Mouse (Mus musculus): ENCODE data around the gene Sema6c. TPM values are rescaled to one million over a fixed set of nuclear protein-coding genes. Genes with fewer than 3 reads are reported as not detected.

Sema6c gene
- total RNA-seq, 2 experiments from 2014 or later: 15.3 to 15.4 TPM

- DNase-seq (ENCODE audit: low spot score in 2 of 2): no peak
These were observed 18.2 kb upstream of the Sema6c start, which contains the start of gene Tnfaip8l2 for GRCm38 (mm10) chr3:95141952-95142616. TSS of gene Tnfaip8l2 (minus strand) at chr3:95142360.

GRCm38 (mm10) chr3:95142617-95143011, 17.6 kb upstream of the Sema6c start:
- DNase-seq (ENCODE audit: low spot score in 2 of 2): peak; percentile 59 to 65

- no peak for DNase-seq (ENCODE audit: low spot score in 2 of 2)
These were observed 12.3 kb upstream of the Sema6c start for GRCm38 (mm10) chr3:95147924-95148323.

GRCm38 (mm10) chr3:95153874-95154273, 6.4 kb upstream of the Sema6c start:
- no peak for DNase-seq (ENCODE audit: low spot score in 2 of 2)

GRCm38 (mm10) chr3:95159511-95159986, 708 bp upstream of the Sema6c start:
- DNase-seq (ENCODE audit: low spot score in 2 of 2): no peak

- no peak for DNase-seq (ENCODE audit: low spot score in 2 of 2)
These were observed 839 bp downstream of the Sema6c start for GRCm38 (mm10) chr3:95161041-95161551.

- DNase-seq (ENCODE audit: low spot score in 2 of 2): no peak
These were observed 1.5 kb downstream of the Sema6c start for GRCm38 (mm10) chr3:95161618-95162344.

- no peak for DNase-seq (ENCODE audit: low spot score in 2 of 2)
These were observed 2.0 kb downstream of the Sema6c start for GRCm38 (mm10) chr3:95162345-95162628.

GRCm38 (mm10) chr3:95163419-95164255, 3.4 kb downstream of the Sema6c start:
- DNase-seq (ENCODE audit: low spot score in 2 of 2): no peak

GRCm38 (mm10) chr3:95164256-95164550, 3.9 kb downstream of the Sema6c start:
- DNase-seq (ENCODE audit: low spot score in 2 of 2): no peak

GRCm38 (mm10) chr3:95164840-95165239, 4.6 kb downstream of the Sema6c start:
- DNase-seq (ENCODE audit: low spot score in 2 of 2): no peak

- DNase-seq (ENCODE audit: low spot score in 2 of 2): no peak
These were observed 9.7 kb downstream of the Sema6c start for GRCm38 (mm10) chr3:95169996-95170395.

- no peak for DNase-seq (ENCODE audit: low spot score in 2 of 2)
These were observed 10.8 kb downstream of the Sema6c start for GRCm38 (mm10) chr3:95171105-95171504.

GRCm38 (mm10) chr3:95172526-95173255, 12.4 kb downstream of the Sema6c start:
- DNase-seq (ENCODE audit: low spot score in 2 of 2): peak in 1 of 2 experiments; percentile 18

- DNase-seq (ENCODE audit: low spot score in 2 of 2): no peak
These were observed 13.1 kb downstream of the Sema6c start for GRCm38 (mm10) chr3:95173256-95173949.

GRCm38 (mm10) chr3:95174011-95174592, 13.8 kb downstream of the Sema6c start:
- DNase-seq (ENCODE audit: low spot score in 2 of 2): peak; percentile 56 to 76

GRCm38 (mm10) chr3:95176500-95176899, 16.2 kb downstream of the Sema6c start:
- no peak for DNase-seq (ENCODE audit: low spot score in 2 of 2)

GRCm38 (mm10) chr3:95177583-95177982, 17.3 kb downstream of the Sema6c start:
- DNase-seq (ENCODE audit: low spot score in 2 of 2): no peak

- DNase-seq (ENCODE audit: low spot score in 2 of 2): no peak
These were observed 18.7 kb downstream of the Sema6c start for GRCm38 (mm10) chr3:95178948-95179347.

- DNase-seq (ENCODE audit: low spot score in 2 of 2): no peak
These were observed 19.6 kb downstream of the Sema6c start for GRCm38 (mm10) chr3:95179890-95180289.
